Mouse (Mus musculus) MEL (cell line): ENCODE data around the gene Syn3.

ENCODE experiments used
- BHLHE40 ChIP-seq: IDR thresholded peaks from 2 replicates; pipeline ENCODE4 v1.6.1; 2012; ENCODE audit warnings: low read depth, mild to moderate bottlenecking, inconsistent platforms, low read length, improper control_type of control experiment, borderline replicate concordance
- CTCF ChIP-seq, 3 experiments: IDR thresholded peaks in 2 of 3; conservative IDR thresholded peaks in 1 of 3; 2 replicates each; pipeline ENCODE4 v1.5.1; 2011 to 2012; ENCODE audit warnings: low read length in 3 of 3, low read depth in 2 of 3, mild to moderate bottlenecking in 2 of 3, improper control_type of control experiment in 1 of 3, inconsistent platforms in 1 of 3, mixed read lengths in 1 of 3, moderate library complexity in 1 of 3; ENCODE audit not compliant: control insufficient read depth in 1 of 3, insufficient read depth in 1 of 3, poor library complexity in 1 of 3, severe bottlenecking in 1 of 3
- HCFC1 ChIP-seq: IDR thresholded peaks from 2 replicates; pipeline ENCODE4 v1.6.1; 2012; ENCODE audit warnings: low read depth, mild to moderate bottlenecking, inconsistent platforms, low read length, improper control_type of control experiment, moderate library complexity
- MAX ChIP-seq: IDR thresholded peaks from 2 replicates; pipeline ENCODE4 v1.6.1; 2011; ENCODE audit warnings: low read length, improper control_type of control experiment
- MEF2A ChIP-seq: IDR thresholded peaks from 2 replicates; pipeline ENCODE4 v1.6.1; 2014; ENCODE audit warnings: low read depth, mild to moderate bottlenecking, inconsistent platforms, low read length, improper control_type of control experiment; ENCODE audit not compliant: poor library complexity, insufficient replicate concordance, severe bottlenecking; ENCODE audit errors: extremely low read depth
- POLR2A ChIP-seq, 2 experiments: IDR thresholded peaks; 2 replicates each; pipeline ENCODE4 v1.6.1; 2011 to 2012; ENCODE audit warnings: low read length in 2 of 2, mild to moderate bottlenecking in 2 of 2, control low read depth in 1 of 2, improper control_type of control experiment in 1 of 2, low read depth in 1 of 2, moderate library complexity in 1 of 2; ENCODE audit not compliant: control insufficient read depth in 1 of 2, insufficient read depth in 1 of 2, poor library complexity in 1 of 2
- POLR2AphosphoS2 ChIP-seq: IDR thresholded peaks from 2 replicates; pipeline ENCODE4 v1.6.1; 2011; ENCODE audit warnings: low read length, improper control_type of control experiment
- POLR2AphosphoS5 ChIP-seq: IDR thresholded peaks from 2 replicates; pipeline ENCODE4 v1.6.1; 2012; ENCODE audit warnings: low read depth, borderline replicate concordance, mild to moderate bottlenecking, inconsistent platforms, low read length, moderate library complexity, mixed read lengths
- TBP ChIP-seq: IDR thresholded peaks from 2 replicates; pipeline ENCODE4 v1.8.0; 2011; ENCODE audit warnings: low read depth, low read length, improper control_type of control experiment
- USF1 ChIP-seq: IDR thresholded peaks from 2 replicates; pipeline ENCODE4 v1.6.1; 2014; ENCODE audit warnings: low read depth, mild to moderate bottlenecking, inconsistent platforms, low read length, improper control_type of control experiment, moderate library complexity
- ZC3H11A ChIP-seq: IDR thresholded peaks from 2 replicates; pipeline ENCODE4 v1.6.1; 2012; ENCODE audit warnings: low read depth, mild to moderate bottlenecking, inconsistent platforms, low read length, improper control_type of control experiment

DNA sequence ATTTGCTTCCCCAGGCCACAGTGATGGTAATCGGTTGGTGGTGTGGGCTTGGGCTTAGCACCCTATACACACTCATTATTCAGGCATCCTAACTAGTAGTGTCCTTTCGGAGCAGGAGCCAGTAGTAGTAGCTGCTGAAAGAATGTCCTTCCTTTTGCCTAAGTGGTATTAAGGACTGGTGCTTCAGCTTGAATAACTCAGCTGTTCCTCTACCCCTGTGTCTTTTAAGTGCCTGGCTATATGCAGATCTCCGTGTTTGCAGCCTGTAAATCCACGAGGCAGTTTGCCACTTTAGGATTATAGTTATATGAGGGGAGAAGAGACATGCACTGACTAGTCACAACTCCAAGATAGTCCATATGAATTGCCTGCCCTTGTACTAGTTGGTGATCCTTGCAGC, 159.6 kb downstream of the Syn3 start:
- TF ChIP-seq HCFC1 (no peak), CTCF (IDR thresholded peaks at IDR 0.05 in 2 of 3, conservative IDR thresholded peaks at IDR 0.05 in 1 of 3; ENCODE audit: control insufficient read depth in 1 of 3, insufficient read depth in 1 of 3, low read depth in 2 of 3, low read length in 3 of 3, poor library complexity in 1 of 3, severe bottlenecking in 1 of 3) (no peak), MAX (no peak), POLR2A (IDR thresholded peaks at IDR 0.05; ENCODE audit: control insufficient read depth in 1 of 2, insufficient read depth in 1 of 2, low read depth in 1 of 2, low read length in 2 of 2, poor library complexity in 1 of 2) (no peak), ZC3H11A (no peak), TBP (no peak), BHLHE40 (no peak), POLR2AphosphoS2 (no peak), MEF2A (no peak), POLR2AphosphoS5 (no peak), USF1 (no peak)
